Mouse (Mus musculus): ENCODE data around the gene Zwint.

Gene Zwint

DNA sequence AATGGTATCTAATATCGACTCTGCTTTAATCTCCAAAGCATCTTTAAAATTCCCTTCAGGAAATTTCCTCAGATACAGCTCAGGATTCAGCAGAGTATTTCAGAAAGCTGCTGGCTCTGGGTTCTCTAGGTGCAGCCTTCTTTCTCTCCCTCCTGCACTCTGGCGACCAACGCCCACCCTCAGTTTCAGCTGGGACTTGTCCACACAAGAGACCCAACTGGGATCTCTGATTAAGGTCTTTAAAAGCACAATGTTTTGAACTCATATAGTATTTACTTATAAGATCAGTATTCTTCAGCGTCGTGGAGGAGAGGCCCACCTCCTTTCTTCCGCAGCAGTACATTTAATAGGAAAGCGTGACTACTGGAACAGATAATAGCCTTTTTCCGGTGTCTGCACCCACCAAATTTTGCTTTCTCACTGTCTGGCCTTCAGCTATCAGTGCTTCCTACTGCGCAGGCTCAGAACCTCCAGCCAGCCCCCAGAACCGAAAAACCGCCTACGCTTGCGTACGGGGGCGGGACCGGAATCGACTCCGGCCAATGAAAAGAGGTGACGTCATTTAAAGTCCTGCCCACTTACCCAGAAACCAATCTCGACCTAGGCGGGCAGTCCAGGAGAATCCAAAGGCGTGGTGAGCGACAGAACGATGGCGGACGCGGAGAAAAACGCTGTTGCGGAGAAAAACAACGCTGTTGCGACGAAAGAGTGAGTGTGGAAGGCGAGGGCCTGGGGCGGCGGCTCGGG, at the start of gene Zwint:
Zwint (plus strand) TSS at position 576 of the 747 bp plus-strand sequence.
- peak; percentile 97 for DNase-seq (ENCODE audit: low read depth, low spot score)

DNA sequence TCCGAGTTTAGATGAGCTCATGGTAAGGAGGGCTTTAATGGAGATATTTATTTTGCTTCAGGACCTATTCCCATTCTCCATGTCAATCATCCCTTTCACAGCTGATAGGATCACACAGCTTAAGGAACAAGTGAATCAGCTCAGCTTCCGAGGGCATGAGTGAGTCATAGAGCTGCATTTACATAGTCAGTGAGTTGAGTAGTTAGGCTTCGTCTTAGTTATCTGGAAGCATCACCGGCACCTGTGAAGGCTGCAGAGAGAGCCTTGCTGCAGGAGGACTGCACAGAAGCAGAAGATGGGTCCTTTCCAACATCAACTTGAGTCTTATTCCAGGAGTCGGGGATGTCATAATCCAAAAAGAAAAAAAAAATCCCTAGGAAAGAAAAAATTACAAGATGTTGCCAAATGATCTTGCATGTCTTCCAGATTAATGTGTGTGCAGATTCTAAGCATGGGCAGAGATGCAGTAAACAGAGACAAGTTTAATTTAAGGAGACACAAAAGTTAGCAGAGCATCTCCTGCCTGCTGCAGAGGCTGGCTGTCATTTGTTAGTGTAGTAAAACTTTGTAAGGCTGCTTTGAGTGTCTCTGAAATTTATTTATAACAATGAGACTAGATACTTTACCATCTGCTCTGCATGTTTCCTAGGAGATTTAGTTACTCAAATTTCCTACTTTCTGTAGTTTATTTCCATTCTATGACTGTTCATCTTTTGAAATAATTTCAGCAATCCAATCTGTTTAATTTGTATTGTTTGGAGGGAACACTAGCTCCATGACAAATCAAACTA, 41.3 kb upstream of the Zwint start:
- DNase-seq (ENCODE audit: low read depth, low spot score): no peak

- no peak for DNase-seq (ENCODE audit: low read depth, low spot score)
These were observed 38.5 kb upstream of the Zwint start for GRCm38 (mm10) chr10:72616153-72616552.

- peak; percentile 52 for DNase-seq (ENCODE audit: low read depth, low spot score)
These were observed 34.1 kb upstream of the Zwint start for GRCm38 (mm10) chr10:72620527-72620926.

- DNase-seq (ENCODE audit: low read depth, low spot score): no peak
These were observed 31.1 kb upstream of the Zwint start for GRCm38 (mm10) chr10:72623561-72623960.

DNA sequence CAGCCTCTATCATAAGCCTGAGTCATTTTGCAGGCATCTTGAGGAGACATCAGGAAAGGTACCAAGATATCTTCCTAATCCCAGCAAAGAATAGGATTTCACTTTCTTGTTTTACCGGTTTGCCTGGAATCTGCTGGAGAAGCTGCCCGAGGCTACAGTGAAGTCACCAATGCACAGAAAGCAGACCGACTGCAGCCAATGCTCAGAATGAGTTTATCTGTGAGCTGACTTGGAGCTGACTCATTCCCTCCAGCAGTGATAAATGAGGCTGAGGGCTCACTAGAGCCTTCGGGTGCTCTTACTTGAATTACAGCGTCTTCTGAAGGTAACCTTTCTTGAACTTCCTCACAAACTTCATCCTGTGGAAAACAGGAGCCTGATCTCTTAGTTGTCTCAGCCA, 20.5 kb upstream of the Zwint start:
- no peak for DNase-seq (ENCODE audit: low read depth, low spot score)

DNA sequence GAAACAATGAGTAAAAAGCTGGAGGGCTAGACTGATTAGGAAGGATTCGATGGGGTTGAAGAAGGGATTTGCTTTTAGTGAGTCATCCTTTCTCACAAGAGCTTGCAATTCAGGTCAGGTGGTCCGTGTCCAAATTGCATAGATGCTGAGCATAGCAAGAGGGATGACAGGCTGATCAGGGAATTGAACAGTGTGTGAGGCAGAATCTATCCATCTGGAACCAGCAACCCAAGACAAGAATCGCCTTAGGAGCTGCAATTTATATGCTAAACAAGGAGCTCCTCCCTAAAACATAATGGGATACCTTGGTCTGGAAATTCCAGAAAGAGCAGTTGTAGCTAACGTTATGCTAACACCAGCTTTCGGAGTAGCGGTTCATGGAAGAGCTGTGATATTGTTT, 3.8 kb upstream of the Zwint start:
- peak; percentile 72 for DNase-seq (ENCODE audit: low read depth, low spot score)

DNA sequence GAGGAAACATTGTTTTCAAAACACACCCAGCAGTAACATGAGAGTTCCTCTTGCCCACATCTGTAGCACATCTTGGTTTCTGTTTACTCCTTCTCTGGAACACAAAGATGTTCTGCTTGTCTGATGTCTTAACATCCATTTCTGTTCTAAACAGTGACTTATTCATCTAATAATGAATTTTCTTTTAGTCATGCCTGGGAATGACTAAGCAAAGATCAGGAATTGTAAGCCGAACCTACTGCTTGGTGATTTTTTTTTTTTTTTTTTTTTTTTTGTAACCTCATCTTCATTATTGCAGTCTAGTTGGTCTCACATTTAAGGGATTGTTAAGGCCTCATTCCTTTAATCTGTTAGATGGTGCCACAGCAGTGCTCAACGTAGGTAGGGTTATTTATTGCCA, 848 bp upstream of the Zwint start:
- DNase-seq (ENCODE audit: low read depth, low spot score): no peak

DNA sequence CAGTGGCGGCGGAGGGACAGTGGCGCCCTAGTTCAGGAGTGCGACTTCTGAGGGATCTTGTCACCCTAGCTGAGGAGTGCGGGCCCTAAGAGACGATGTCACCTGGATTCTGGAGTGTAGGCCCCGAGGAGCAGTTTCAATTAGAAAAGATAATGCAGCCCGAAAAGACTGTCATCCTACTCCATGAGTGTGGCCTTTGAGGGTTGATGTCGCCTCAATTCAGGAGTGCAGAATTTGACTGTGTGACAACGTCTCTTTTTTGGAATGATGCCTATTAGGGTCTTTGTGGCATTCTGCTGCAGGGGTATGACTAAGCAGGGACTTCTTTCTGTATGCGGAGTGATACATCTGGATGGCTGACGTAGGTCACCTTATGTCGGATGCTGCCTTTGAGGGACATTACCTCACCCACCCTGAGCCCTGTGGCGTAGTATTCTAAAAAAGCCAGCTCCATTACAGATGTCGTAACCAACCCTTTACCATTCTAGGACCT, 418 bp downstream of the Zwint start:
- peak; percentile 82 for DNase-seq (ENCODE audit: low read depth, low spot score)

DNA sequence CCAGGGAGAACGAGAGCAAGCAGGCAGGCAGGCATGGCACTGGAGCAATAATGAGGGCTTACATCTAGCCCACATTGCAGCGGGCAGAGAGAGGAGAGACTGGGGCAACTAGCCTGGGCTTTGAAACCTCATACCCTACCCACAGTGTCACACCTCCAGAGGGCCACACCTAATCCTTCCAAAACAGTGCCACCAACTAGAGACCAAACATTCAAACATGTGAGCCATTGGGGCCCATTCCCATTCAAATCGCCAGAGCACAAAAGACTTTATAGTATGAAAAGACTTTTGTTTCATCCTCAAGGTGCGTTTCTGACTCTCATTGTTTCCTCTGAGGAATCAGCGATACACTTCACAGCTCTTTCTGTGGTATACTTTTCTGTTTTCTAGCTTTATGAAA, 4.6 kb downstream of the Zwint start:
- peak; percentile 43 for DNase-seq (ENCODE audit: low read depth, low spot score)

DNA sequence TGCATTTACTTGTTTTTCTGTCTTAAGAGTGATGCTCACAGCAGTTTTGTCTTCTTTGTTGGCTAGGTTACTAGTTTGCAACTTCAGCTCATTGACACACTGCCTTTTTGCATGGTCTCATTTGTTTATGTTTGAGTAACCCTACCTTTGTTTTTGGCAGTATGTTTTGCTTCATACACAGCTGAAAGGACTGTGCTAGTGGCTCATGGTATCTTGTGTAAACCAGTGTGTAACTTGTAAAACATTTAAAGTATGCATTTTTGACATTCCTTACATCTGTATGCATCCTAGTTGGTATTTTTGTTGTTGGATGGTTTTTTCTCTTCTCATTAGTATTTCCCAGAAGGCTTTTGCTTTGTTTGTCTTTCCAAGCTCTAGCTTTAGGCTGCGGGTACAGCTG, 5.7 kb downstream of the Zwint start:
- no peak for DNase-seq (ENCODE audit: low read depth, low spot score)

DNA sequence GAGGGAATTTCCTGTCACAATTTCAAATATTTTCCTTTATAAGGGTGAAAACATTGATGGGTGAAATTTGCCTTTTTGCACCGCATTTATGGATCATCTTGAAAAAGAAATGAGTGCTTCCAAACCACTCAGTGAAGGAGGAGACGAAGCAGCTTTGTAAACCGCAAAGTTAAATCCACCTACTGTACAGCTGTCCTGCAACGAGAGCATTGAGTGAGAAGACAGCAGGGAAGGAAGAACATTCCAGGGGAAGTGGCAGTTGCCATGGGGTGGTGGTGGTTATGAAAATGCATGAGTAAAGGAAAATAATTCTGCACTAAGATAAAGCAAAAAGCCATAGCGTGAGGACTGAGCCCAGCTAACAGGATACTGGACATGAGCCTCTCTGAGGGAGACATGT, 13.2 kb downstream of the Zwint start:
- no peak for DNase-seq (ENCODE audit: low read depth, low spot score)

DNA sequence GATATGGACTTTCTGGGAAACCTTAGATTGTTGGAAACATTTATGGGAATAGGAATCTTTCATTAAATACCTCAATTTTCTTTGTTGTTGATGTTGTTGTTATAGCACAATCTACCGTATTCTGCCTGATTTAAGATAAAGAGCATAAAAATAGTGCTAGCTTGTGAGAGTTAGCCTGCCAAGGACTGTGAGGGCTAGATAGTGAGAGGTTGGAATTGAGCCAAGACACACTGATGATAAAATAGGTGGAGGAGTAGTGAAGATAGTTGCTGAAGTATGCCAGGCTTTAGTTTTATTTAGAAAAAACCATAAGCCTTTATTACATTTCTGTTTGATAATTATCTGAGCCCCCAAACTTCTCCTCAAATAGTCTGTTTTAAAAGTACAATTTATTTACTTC, 14.4 kb downstream of the Zwint start:
- no peak for DNase-seq (ENCODE audit: low read depth, low spot score)

DNA sequence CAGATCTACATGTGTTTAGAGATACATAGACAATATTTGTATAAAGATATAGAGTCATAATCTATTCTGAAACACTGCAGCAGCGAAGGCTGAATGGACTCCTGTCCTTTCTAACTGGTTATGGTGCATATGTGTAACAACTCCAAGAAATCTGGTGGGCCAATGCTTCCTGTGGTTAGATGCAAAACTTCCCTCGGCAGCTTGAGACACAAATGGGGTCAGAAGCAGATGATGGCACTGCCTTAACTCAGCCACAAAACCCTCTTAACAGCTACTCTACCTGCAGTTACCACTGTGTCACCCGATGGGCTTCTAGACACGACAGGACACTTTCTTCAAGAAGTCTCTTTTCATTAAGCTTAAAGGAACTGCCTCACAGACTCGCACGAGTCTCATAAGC, 21.3 kb downstream of the Zwint start:
- no peak for DNase-seq (ENCODE audit: low read depth, low spot score)

- DNase-seq (ENCODE audit: low read depth, low spot score): no peak
These were observed 21.9 kb downstream of the Zwint start for GRCm38 (mm10) chr10:72676550-72676949.

DNA sequence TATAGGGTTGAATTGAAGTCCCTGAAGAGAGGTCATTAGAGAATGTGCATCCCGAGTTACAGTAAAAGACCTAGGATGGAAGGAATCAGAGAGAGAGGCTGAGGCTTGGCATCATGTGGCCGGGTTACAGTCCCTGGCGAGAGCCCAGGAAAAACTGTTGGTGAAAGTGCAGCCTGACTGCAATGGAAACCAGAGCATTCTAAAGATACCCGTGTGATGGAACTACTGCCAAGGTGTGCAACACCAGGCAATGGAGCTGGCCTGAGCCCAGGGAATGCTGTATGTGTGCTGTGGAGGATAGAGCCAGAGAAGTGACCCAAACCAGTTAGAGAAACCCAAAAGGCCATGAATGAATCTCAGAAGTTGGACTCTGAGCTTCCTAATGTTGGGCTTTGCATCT, 24.4 kb downstream of the Zwint start:
- no peak for DNase-seq (ENCODE audit: low read depth, low spot score)

DNA sequence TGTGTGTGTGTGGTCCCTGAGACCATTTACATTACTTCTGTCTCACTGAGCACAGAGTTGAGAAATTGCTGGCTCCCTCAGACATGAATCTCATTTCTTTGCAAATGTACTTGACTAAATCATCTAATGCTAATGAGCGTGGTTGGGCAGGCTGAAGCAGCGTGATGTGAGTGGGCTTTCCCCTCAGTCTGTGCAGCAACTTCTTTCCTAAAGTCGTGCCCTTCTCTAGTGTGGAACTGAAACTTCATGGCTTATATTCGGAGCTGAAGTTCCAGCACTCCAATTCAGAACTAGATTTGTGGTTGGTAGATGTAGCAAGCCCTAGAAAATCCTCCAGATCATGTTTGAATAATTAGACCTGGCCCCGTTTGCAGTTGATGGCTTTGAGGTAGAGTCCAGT, 46.4 kb downstream of the Zwint start:
- DNase-seq (ENCODE audit: low read depth, low spot score): no peak

DNA sequence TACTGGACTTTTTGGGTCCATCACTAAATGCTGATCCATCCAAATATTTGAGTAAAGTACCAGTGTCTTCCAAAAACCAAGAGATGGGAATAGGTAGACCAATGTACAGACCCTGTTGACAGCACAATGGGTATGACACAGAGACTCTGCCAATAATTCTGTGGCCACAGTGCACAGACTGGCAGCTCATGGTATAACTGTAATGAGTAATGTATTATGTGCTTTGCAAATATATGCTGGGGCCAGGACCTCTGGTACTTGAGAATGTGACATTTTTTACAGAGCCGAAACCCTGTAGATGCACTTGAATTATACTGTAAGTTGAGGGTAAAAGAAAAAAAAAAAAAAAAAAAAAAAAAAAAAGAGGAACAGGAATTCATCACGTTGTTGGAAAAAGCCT, 59.1 kb downstream of the Zwint start:
- no peak for DNase-seq (ENCODE audit: low read depth, low spot score)

All from R1 (cell line).